Mouse (Mus musculus): ENCODE data around the gene Gm5483.

DNA sequence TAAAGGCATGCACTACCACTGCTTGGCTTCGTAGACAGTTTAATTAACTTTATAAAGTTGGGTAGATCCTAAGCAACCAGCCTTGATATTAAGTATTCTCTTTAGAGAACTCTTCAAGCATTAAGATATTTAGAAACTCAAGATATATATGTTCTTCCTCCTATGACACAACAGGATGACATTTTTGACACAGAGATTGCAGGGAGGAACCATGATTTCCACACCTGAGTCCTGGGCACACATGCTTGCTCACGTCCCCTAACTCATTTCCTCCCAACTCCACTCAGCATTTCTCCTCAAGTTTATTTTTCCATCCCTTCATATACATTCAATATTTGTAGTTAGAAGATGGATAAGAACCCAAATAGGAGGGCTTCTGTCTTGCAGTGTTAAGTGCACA lies 4.1 kb upstream of the Gm5483 start:
- TF ChIP-seq CTCF (IDR thresholded peaks at IDR 0.05; ENCODE audit: insufficient read depth, low read length) = no peak
- TF ChIP-seq POLR2A (IDR thresholded peaks at IDR 0.05; ENCODE audit: borderline replicate concordance, extremely low read depth, low read depth, low read length) = no peak
